Mouse (Mus musculus) small intestine, adult 2 months (tissue): ENCODE measurements around the gene Ptgs2.

ENCODE experiments used
- CTCF ChIP-seq: fragments of 200-500 bp; IDR thresholded peaks from 2 replicates; pipeline ENCODE4 v1.5.1; 2012; ENCODE audit warnings: low read depth, mild to moderate bottlenecking, control low read depth, inconsistent platforms, low read length, moderate library complexity, mixed read lengths; ENCODE audit not compliant: insufficient replicate concordance, insufficient read length; ENCODE audit errors: extremely low read depth
- POLR2A ChIP-seq: fragments of 200-500 bp; IDR thresholded peaks from 2 replicates; pipeline ENCODE4 v1.6.1; 2012; ENCODE audit warnings: low read depth, mild to moderate bottlenecking, control low read depth, inconsistent platforms, low read length, moderate library complexity

DNA sequence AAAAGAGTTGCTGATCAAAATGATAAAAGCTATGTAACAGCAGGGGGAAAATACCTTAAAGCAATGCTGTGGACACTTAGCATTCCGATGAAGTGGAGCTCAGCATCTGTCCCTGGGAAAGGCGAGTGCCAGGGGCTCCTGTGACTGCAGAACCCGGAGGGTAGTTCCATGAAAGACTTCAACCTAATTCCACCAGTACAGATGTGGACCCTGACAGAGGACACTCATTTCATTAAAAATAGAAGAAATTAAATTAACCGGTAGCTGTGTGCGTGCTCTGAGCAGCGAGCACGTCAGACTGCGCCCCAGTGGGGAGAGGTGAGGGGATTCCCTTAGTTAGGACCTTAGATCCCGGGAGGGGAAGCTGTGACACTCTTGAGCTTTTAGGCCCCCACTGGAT, 457 bp upstream of the Ptgs2 start:
- TF ChIP-seq CTCF (no peak), POLR2A (no peak)
